Mouse (Mus musculus) liver (tissue): ENCODE measurements at regions not wholly inside any gene's neighbourhood (a gene's known extent, or its start where the extent isn't known, plus 50 kb on each side); places are given as distances from the start of the nearest gene placed in this dataset.
"Not testable (repeated sequence)": the region's sequence is repeated elsewhere in the genome, so short reads cannot be mapped to it uniquely, and the experiment has no call there.

Experiments used
- DNase-seq: peaks from one replicate; pipeline ENCODE4 v3.0.0-alpha.2; 2020; ENCODE audit warnings: mixed read lengths

DNA sequence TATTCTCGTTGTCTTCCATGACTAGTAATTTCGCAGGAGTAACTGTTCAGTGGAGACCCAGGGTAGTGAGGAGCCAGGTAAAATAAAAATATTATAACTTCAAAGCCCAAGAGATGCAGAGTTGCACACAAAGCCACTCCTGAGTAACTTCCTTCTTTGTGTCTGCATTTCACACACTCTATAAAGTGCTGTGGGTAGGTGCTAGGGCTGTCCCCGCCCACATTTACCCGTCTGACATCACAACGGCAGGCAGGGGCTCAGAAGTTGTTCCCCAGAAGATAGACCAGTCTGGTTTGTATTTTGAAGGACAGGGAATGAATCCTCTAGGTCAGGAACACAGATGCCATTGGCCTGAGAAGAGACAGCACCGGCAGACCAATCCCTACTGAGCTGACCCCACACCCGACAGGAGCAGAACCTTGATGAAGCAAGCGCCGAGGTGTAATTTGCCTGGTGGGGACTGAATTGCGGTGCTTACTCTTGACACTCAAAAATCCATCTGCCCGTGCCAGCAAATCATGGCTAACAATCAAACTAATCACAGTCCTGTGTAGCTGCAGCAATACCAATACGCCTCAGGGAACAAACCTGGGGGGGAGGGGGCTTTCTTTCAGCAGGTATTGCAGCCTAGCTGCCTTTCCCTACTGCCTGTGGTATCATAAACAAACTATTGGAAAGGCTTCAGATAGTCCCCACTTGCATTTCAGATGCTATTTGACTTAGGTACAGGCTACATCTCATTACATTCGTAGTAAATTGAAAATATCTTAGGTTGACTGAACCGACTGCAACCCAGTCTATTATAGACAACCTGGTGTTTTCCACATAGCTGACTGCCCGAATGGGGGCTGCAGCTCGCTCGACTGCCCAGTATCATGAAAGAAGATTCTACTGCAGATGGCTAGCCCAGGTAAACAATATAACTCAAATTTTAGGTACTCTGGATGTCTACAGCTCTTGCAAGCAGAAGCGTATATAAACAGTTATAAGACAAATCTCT, 175.6 kb downstream of the Basp1 start:
- no peak for DNase-seq

DNA sequence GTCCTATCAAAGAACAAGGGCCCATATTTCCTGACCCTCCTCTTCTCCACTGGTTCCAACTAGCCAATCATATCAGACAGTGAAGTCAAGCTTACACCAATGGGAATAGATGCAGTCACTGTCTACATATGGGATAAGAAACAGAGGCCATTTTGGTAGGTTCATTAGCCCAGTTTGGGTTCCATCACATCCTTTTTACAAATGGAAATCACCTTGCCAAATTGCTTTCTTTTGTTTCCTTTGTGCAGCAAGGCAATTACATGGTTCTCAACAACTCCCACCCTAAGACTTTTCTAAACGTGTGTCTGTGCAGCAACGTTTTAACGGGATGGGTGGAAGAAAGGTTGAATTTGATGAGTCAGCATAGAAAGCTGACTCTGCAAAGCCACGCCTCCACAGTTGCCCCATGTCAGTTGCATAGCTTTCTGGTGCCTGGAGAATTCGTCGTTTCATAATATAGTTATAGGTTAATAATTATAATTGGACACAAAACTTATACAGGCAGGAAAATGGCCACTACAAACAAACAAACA, 177.3 kb downstream of the Basp1 start:
- DNase-seq, result no peak

DNA sequence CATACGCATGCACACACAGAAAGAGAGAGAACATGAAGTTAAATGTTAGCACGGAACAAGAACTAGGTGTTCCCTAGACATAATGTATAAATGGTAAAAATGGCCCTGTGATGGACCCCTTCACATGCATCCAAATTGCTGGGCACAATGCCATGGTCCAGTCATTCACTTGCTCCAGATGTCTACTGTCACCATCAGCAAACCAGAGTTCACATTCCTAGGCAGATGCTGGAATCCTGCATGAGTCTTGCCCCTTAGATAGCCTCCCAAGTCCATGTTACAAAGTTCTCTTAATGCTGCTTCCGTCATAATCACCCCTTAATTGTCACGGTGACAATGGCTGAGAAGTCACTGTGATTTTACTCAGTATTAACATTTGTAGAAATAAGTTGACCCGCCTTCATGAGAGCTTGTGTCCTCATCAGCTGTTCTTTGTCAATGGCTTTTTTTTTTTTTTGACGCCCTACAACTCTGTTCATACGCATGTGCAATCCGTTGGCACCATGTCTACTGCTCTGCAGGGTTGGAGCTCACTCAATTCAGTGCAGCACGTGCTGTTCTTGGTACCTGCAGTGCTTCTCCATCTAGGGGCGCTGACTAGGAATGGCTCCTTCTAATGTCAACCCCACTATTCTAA, 179.4 kb downstream of the Basp1 start:
- DNase-seq, result no peak

DNA sequence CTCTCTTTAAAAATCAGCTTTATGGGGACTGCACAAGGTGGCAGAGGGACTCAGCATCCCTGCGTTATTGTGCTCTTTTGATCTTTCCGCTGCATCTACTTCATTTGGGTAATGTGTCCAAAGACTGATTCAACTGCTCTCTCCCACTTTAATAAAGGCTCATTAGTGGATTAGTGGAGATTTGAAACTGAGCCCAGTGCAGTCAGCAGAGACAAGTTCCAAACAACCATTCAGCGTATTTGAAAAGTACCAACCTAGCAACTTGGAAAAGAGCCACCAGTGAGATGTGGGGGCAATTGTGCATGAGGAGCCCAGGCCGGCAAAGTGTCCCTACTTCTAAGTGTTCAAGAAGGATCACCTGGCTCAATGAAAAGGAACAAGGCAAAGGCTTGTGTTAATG, 183.4 kb downstream of the Basp1 start:
- no peak for DNase-seq

DNA sequence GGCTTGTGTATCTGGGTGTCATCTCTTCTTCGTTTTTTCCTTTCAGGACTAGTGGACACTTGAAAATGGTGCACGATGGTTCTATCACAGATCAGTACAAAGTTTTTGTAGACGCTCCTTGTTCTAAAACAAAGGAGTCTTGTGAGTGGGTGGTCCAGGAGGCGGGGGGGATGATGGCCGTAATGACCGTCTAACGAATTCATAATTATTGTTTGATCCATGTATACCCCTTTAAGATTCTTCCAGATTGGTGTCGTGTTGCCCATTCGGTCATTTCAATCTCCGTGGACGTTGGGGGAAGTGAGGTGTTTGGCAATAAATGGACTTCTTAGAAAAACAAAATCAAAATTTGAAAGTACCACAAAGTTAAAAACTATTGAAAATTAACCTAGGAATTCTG, 183.8 kb downstream of the Basp1 start:
- DNase-seq, result no peak

DNA sequence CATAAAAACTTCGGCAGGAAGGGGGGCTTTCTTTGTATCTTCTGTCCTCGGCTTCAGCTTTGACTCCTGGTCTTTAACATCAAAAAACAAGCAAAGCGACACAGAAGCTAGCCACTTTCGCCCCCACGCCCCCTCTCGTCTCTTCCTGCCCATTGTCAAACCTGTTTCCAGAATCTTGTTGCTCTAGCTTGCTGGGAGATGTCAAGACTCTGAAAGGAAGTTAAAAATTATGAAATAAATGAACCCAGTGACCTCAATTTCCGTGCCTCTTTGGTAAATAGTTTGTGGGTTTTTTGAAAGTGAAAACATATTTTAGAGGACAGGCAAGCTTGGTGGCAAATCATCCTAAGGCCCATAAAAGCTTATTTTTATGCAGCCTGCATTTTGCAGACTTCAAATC, 186.1 kb downstream of the Basp1 start:
- no peak for DNase-seq

DNA sequence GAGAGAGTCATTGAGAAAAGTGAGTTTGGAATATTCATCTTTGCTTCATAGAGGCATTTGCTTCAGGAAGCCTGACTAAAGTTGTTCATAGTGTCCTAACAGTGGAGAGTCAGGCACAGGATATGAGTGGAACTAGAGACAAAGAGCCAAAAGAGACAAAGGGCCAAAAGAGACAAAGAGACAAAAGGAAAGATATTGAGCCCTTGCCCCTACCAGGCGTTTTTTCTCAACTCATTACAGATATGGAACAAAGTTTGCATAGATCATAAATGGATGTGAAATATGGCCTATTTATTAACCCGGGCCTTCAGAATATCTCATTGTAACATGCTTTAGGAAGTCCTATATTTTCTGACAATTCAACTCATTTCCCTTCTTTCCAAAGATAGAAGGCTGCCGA, 187.6 kb downstream of the Basp1 start:
- no peak for DNase-seq

DNA sequence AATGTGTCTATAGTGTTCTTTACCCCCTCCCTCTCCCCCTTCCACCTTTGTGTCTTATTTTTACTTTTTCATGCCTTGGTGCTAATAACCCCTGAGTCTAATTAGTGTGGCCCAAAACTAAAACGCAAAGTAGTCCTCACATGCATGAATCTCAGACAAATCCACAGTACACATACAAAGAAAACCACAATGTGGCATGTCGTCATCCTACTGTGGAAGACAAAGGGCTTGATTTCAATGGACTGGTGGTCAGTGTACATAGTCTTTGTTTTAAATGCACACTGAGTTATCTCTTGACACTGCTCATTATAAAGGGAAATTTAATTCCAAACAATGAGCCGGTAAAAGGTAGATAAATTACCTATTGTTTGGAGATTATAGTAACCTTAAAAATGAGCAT, 188.1 kb downstream of the Basp1 start:
- DNase-seq, result no peak

DNA sequence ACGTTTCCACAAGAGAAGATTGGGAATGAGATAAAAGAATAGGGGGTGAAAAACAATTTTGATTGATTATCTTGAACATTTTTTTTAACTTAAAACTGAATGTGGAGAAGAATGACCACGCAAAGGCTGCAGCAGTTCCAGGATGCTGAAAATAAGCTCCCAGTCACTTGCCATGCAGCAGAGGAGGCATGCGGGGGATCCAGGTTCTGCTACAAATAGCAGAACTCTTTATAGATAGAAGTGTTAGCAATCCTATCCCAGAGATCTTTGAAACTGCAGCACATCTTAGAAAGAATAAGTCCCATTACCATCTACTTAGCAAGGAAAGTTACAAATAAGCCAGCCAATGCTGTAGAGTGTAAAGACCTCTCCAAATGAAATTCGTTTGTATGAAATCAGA, 191.8 kb downstream of the Basp1 start:
- no peak for DNase-seq

DNA sequence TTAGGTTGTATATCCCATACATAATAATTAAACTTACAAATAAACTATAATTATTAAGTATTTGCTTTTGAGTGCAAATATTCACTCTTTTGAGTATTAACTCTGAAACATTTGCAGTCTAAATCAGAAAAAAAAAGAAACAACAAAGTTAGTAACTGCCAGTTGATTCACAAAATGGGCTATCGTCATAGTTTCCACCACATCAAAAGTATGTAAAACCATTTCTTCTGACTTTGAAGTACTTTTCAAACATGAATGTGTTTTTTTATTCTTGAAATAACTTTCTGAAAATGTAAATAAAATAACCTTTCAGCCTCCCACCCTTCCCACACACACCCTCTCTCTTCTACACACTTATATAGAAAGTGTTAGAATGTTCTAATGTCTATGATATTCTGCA, 197.2 kb downstream of the Basp1 start:
- DNase-seq, result no peak

DNA sequence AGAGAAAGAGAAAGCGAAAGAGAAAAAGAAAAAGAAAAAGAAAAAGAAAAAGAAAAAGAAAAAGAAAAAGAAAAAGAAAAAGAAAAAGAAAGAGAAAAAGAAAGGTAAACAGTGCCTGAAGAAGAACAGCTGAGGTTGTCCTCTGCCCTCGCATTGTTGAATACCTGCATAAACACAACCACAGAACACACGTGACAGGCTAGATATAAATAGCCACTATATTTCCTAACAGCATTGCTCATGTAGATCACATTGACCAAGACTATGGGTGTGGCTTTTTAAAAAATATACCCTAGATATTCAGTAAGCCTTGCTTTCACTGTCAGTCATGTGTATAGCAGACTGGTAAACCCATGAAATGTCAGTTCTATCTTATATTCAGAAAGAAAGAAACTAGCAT, 211.5 kb downstream of the Basp1 start:
- no peak for DNase-seq

DNA sequence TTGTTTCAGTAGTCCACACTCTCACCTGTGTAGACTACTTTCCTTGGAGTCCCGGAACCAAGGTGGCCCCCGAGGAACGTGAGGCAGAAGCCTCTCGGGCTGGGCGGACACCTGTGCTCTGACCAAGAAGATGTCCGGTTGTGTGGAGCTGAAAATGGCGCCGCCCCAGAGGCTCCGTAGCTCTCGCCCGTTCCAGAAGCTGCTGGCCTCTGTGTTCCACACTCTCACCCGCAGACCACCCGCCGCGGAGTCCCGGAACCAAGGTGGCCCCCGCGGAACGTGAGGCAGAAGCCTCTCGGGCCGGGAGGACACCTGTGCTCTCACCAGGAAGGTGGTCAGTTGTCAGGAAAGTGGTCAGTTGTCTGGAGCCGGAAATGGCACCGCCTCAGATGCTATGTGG, 213.3 kb downstream of the Basp1 start:
- DNase-seq, result not testable (repeated sequence)

DNA sequence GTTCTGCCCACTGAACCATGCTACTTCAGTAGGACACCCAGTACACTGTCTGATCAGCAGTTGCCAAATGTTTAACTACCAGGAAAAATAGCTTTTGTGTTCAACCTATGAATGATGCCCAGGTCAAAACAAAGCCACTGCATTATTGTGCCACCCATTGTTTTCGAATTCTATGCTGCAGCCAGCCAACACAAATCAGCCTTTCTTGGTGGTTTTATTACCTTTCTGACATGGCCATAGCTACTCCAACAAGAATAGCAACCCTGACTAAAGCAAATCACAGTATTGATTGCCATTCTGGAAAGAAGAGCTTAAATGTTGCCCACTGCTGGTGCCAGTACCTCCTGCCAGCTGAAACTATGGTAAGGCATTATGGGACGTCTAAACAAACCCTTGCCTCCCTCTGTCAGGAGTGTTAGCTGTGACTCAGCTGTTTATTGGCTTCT, 225.7 kb downstream of the Basp1 start:
- no peak for DNase-seq

DNA sequence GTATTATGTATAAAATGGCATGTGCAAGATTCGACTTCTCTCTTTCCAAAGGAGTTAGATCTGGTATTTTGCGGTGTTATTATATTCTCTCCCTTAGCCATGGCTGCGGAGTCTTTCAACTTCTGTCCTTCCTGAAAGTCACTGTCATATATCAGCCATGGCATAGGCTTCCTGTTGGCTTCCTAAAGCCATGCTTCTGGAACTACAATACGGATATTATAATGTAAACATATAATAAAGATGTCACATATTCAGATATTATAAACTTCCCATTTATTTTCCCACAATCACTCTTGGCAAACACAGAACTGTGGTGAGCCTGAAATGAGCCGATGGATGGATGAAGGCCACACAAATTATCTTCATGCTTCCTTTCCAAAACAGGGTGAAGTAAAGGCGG, 240.8 kb downstream of the Basp1 start:
- DNase-seq, result no peak

DNA sequence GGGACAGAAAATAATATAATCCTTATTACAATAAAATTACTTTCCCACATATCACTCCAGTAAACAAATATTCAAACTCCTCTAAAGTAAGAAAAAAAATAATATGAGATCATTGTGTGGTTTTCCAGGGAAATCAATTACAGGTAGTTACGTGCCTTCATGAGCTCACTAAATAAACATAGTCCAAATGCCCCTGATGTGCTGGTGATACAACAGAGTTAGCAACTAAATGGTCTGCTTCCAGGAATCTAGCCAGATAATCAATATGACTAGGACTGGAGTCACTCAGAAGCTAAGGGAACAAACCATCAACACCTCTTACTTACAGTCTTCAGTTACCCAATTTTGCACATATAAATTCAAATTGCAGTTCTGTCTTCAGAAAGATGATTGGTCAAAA, 267.2 kb downstream of the Basp1 start:
- DNase-seq, result no peak

DNA sequence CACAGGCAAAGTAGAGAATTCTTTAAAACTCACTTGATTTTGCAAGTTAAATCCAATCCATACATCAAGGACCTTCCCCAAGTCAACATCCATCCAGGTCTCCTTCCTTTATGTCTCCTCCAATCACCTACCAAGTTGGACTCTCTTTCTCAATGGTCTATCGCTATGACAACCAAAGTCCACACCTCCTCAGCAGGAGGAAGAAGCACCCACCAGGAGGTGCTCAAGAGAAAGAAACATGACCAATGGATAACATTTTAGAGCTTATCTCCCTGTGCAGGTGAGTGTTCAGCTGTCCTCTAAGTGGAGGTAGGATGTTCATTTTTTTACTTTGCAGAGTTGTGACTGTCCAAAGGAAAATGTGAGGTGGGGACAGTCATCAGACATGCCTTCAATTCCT, 269.3 kb downstream of the Basp1 start:
- no peak for DNase-seq

DNA sequence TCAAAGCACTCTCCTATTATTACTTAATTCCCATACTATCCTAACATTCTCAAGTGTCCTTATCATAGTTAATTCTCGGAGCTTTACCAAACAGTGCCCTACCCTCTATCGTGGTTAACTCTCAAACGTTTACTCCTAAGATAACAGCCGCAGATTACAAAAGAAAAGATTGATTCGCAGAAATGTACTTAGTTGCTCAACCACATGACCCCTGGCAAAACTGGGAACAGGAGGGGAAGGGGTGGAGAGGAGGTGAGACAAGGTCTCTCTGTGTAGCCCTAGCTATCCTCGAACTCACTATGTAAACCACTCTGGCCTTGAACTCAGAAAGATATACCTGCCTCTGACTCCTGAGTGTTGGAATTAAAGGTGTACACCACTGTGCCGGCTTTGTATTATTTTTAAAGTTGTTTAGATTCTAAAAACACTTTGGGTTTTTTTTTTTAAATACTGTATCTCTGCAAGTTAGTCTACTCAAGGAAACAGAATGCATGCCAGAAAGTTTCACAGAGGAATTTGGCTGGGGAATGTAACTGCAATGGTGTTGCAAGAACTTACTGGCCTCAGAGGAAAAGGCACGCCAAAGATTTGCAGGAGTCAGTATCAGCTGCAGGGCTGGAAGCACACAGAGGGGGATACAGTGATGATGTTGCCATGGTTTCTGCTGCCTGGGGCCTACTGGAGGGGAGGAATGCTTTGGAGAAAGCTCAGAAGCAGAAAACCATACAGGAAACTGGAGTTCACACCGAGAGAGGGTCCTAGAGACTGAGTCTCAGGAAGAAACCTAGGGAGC, 273.0 kb downstream of the Basp1 start:
- DNase-seq, result no peak

DNA sequence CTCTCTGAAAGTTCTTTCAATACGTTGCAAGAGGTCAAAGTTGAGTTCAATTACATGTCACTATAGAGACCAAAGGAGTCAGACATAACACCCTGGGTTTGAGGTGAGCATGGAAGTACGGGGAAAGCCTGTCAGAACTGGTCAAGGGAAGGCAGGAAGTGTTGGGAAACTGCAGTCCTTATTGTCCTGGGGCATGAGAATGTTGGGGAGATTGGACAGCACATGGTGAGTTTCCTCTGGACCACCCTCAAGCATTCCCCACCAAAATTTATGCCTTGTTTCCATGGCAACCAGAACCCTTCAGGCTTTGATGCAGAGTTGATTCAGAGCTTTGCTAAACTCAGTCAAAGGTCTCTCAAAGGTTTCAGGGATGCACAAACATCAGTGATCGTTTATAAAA, 276.5 kb downstream of the Basp1 start:
- no peak for DNase-seq

DNA sequence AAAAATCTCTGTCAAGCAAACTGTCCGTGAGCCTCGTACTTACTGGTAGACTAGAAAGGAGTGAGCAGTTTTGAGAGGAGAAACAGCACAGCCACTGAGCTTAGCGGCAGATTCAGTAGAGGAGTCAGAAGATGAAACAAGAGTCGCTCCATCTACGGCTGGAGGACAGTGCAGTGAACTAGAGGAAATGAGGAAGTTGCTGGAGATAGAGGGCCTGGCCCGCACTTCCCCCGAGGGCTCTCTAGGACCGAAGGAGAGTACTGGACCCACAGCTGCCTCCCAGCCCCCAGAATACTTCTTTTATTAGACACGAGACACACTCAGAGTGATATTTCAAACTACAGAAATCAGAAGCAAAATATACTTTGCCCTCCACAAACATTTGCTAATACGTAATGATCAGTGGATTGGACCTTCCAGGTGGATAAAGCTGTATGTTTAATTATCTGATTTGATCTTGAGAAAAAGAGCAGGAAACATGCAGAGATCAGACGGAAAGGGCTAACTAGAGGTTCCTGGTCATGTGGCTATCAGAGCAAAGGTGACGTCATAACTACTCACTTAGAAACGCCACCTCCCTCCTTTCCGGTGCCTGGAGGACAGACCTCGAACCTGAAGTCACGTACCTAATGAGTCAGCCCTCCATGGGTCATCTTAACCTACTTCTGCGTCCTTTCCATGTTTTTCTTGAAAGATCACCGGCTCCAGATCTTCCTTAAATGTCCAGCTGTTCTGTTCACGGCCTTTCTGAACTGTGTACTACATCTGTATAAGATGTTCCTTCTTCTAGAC, 277.9 kb downstream of the Basp1 start:
- no peak for DNase-seq

DNA sequence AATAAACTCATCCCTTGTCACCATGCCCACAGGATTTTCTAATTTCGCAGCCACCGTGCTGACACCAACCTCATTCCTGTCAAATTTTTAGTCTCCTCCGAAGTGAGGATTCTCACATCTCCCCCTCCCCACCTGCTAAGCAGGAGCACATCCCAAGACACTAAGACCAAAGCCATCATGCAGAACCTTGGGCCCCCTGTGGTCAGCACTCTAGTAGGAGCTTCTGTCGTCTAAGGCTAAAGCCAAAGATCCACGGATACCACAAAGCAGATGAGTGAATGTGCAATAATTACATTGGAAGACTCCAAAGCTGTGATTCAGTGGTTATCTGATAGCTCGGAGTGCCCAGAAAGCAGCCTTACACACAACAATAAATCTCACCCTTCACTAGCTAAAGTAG, 283.5 kb downstream of the Basp1 start:
- DNase-seq, result no peak

DNA sequence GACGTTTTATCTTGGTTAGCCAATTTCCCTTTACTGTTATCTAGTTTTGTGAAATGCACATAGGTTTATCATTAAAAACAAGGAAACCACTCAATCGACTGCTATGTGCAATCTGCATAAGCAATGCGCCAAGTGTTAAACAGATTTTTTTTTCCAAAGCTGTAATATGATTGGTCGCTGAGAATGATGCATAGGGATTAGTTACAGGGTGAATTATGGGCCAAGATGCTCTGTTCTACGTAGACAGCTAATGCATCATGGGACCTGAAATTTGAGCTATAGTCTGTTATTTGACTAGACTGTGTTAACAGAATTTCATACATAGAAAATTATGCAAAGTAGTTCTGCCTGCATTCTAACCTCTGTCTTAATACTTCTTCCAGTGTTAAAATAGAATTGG, 284.0 kb downstream of the Basp1 start:
- DNase-seq, result no peak

DNA sequence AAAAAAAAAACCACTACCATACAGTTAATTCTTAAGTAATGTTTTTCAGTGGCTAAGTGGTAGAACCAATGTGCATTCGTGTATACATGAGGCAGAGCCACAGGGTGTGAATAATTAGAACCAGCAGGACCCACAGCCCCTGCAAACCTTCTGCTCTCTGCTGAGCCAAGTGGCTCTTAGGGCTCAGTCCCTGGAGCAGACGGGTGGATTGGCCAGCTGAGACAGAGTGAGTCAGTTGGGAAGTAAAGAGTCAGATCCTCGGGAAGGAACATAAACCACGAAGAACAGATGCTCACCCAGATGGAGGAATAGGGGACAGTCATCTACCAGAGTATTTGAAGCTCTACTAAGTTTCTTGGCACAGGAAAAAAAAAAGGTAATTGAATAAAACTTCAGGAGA, 293.1 kb downstream of the Basp1 start:
- no peak for DNase-seq
